Mouse (Mus musculus) embryonic facial prominence, embryonic 11.5 days (tissue): ENCODE data around the gene H2-M10.6. TPM values are rescaled to one million over a fixed set of nuclear protein-coding genes. Genes with fewer than 3 reads are reported as not detected.
A peak's percentile ranks its signal among the peaks of the same experiment; 100 is the strongest.

Experiments used
- ATAC-seq: fragments of 200-750 bp; cut with Nextera tagmentation; replicated peaks from 2 replicates; pipeline ENCODE4 v1.8.0; 2017; ENCODE audit warnings: low read depth; ENCODE audit not compliant: insufficient number of reproducible peaks, low FRiP score, low TSS enrichment
- DNase-seq: peaks from one replicate; pipeline ENCODE4 v3.0.0-alpha.2; 2015; ENCODE audit warnings: low spot score
- H3K27ac ChIP-seq: fragments of 300-500 bp; sonication (generic); replicated peaks from 2 replicates; pipeline ENCODE4 v1.5.1; 2014; ENCODE audit warnings: mild to moderate bottlenecking, low read depth, low read length, control low read depth
- H3K27me3 ChIP-seq: fragments of 300-500 bp; sonication (generic); 2 replicates; pipeline ENCODE4 v1.6.1; 2014; ENCODE audit warnings: mild to moderate bottlenecking, low read length, moderate library complexity, mixed read lengths; ENCODE audit not compliant: control insufficient read depth, insufficient read depth
- H3K36me3 ChIP-seq: fragments of 300-500 bp; sonication (generic); replicated peaks from 2 replicates; pipeline ENCODE4 v1.6.1; 2014; ENCODE audit warnings: low read depth, mild to moderate bottlenecking, low read length, moderate library complexity, mixed read lengths; ENCODE audit not compliant: control insufficient read depth, insufficient read depth
- H3K4me1 ChIP-seq: fragments of 300-500 bp; sonication (generic); 2 replicates; pipeline ENCODE4 v1.6.1; 2014; ENCODE audit warnings: low read length, mixed read lengths; ENCODE audit not compliant: control insufficient read depth, insufficient read depth
- H3K4me2 ChIP-seq: fragments of 300-500 bp; sonication (generic); 2 replicates; pipeline ENCODE4 v1.6.1; 2014; ENCODE audit warnings: low read depth, mild to moderate bottlenecking, control low read depth, low read length, moderate library complexity
- H3K4me3 ChIP-seq: fragments of 300-500 bp; sonication (generic); 2 replicates; pipeline ENCODE4 v1.5.1; 2014; ENCODE audit warnings: low read depth, low read length, control low read depth
- H3K9ac ChIP-seq: fragments of 300-500 bp; sonication (generic); replicated peaks from 2 replicates; pipeline ENCODE4 v1.6.1; 2014; ENCODE audit warnings: mild to moderate bottlenecking, control low read depth, low read length
- H3K9me3 ChIP-seq: fragments of 300-500 bp; sonication (generic); replicated peaks from 2 replicates; pipeline ENCODE4 v1.6.1; 2016; ENCODE audit warnings: mild to moderate bottlenecking, low read length, inconsistent platforms, mixed read lengths; ENCODE audit not compliant: control insufficient read depth
- WGBS: fragments of 180-500 bp; shearing (Covaris S2); extraction: QIAGEN DNeasy Blood & Tissue Kit; methylation state at CpG from one replicate; pipeline ENCODE4 v1.1.7; 2014; 5-methylcytosine and 5-hydroxymethylcytosine counted together
- polyA plus RNA-seq: library from polyadenylated mRNA; unstranded; fragments of >200 nt; fragmentation: Nextera tagmentation; extraction: Ambion mirVana; gene quantifications from 2 replicates; pipeline ENCODE4 v1.2.1, GENCODE M21; 2014

Gene H2-M10.6
- polyA plus RNA-seq, 1 experiment from 2014 or later, result not detected

GRCm38 (mm10) chr17:36832694-36833093, 20.7 kb downstream of the H2-M10.6 start:
- no peak for DNase-seq
- Histone ChIP-seq H3K4me2 (no peak overlapping the region), H3K4me1 (no peaks in the 10 kb centered on the region), H3K27me3 (no peaks in the 10 kb centered on the region), H3K36me3 (no peaks in the 10 kb centered on the region), H3K9me3 (no peaks in the 10 kb centered on the region), H3K9ac (no peak overlapping the region), H3K27ac (no peak overlapping the region), H3K4me3 (no peak overlapping the region)
- 62% methylated on average over 4 of the region's 4 CpGs for WGBS
- no peak for ATAC-seq

- ATAC-seq (no peak), DNase-seq (peak; percentile 75)
- Histone ChIP-seq H3K9me3 (no peaks in the 10 kb centered on the region), H3K9ac (no peak overlapping the region), H3K27me3 (no peaks in the 10 kb centered on the region), H3K36me3 (no peaks in the 10 kb centered on the region), H3K4me1 (no peaks in the 10 kb centered on the region), H3K4me2 (no peak overlapping the region), H3K27ac (no peak overlapping the region), H3K4me3 (no peak overlapping the region)
- 33% methylated on average over 12 of the region's 12 CpGs for WGBS
Measured at GRCm38 (mm10) chr17:36835591-36836426, 23.8 kb downstream of the H2-M10.6 start.

DNA sequence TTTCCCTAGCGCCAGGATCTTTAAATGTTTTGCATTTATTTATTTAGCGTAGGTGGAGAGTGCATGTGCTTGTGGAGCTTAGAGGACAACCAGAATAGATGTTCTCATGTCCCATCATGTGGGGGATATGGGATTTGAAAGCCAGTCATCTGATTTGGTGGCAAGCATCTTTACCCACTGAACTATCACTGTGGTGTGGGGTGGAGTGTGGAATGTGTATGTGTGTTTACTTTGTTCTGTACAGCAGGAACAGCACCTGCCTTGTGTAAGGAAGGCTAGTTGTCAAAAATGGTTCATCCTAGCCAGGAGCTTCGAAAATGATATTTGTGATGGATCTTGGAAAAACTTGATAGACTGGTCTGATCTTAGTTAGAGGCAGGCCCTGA, 24.4 kb downstream of the H2-M10.6 start:
- ATAC-seq, result 0 out of 2 replicates have a peak, but pooled peaks have one; percentile 3
- no peaks in the 10 kb centered on the region for H3K27me3 ChIP-seq
- peak overlapping the region; percentile 64 for H3K4me3 ChIP-seq
- H3K4me2 ChIP-seq, result peak overlapping the region; percentile 64
- 12% methylated on average over 3 of the region's 3 CpGs for WGBS
- no peaks in the 10 kb centered on the region for H3K4me1 ChIP-seq
- H3K9me3 ChIP-seq, result no peaks in the 10 kb centered on the region
- H3K27ac ChIP-seq, result no peak overlapping the region; the same call in 1 of the 2 replicates
- H3K36me3 ChIP-seq, result no peaks in the 10 kb centered on the region
- no peak for DNase-seq
- H3K9ac ChIP-seq, result peak overlapping the region; percentile 35

DNA sequence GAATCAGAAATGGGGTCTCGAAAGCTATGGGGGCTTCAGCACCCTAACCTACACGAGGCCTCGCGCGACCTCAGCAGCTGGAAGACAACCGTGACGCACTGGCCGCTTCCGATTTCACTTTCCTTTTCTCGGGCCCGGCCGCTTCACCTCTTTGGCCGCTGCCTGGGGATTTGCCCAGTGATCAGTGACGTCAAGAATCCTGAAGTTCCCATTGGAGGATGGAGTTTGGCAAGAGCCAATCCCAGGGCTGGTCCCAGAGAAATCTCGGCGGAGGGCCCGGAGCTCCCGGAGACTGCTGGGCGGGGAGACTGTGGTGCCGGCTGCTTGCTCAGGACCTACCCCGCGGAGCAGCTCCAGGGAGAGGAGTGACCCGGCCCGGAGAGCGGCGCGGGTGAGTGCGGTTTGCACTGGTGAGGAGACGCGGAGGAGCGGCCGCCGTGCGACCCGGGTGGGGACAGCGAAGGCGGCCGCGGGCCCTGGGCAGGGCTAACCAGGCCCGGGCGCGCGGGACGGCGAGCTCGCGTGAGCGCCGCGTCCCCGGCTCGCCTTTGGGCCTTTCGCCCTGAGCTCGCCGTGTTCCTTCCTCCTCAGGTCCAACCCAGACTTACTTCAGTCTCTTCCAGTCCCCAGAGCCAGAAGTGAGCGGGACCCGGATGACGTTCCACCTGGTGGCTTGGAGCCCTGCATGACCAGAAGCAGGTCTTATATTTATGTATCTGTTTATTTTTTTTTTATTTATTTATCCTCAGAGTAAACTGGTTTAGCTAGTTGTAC, 25.1 kb downstream of the H2-M10.6 start, which contains the start of gene Trim26:
Trim26 (plus strand) TSS at position 261 of the 774 bp plus-strand sequence.
- no peaks in the 10 kb centered on the region for H3K4me1 ChIP-seq
- peak within 1 kb of the TSS; percentile 64 for H3K4me2 ChIP-seq
- H3K9me3 ChIP-seq, result no peaks in the 10 kb centered on the region
- WGBS, result under 1% methylated on average over 46 of the region's 58 CpGs
- peak within 1 kb of the TSS; percentile 84 for H3K9ac ChIP-seq
- peak within 1 kb of the TSS; percentile 74 for H3K27ac ChIP-seq
- no peaks in the 10 kb centered on the region for H3K36me3 ChIP-seq
- no peaks in the 10 kb centered on the region for H3K27me3 ChIP-seq
- peak within 1 kb of the TSS; percentile 64 for H3K4me3 ChIP-seq
- DNase-seq (peak; percentile 98), ATAC-seq (peak; percentile 99)

GRCm38 (mm10) chr17:36839001-36839400, 27.0 kb downstream of the H2-M10.6 start:
- Histone ChIP-seq H3K27me3 (no peaks in the 10 kb centered on the region), H3K4me3 (no peak overlapping the region), H3K36me3 (no peaks in the 10 kb centered on the region), H3K9ac (no peak overlapping the region), H3K27ac (no peak overlapping the region), H3K9me3 (no peaks in the 10 kb centered on the region), H3K4me1 (no peaks in the 10 kb centered on the region), H3K4me2 (no peak overlapping the region)
- ATAC-seq (no peak), DNase-seq (no peak)
- WGBS, result 83% methylated on average over 5 of the region's 5 CpGs

DNA sequence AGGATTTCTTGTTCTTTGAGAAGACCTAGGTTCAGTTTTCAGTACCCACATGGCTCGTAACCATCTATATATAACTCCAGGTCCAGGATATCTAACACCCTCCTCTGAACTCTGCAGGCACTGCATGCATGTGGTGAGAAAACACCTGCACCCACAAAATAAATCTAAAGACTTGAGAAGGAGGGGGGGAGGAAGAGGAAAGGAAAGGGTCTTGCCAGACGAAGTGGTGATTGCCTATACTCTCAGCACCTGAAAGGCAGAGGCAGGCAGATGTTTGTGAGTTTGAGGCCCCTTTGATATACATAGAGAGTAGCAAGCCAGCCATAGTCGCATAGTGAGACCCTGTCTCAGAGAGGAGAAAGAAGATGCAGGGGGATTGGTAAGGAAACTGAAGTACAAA, 28.0 kb downstream of the H2-M10.6 start:
- 87% methylated on average over 3 of the region's 3 CpGs for WGBS
- Histone ChIP-seq H3K9me3 (no peaks in the 10 kb centered on the region), H3K4me2 (no peak overlapping the region), H3K4me3 (no peak overlapping the region), H3K27ac (no peak overlapping the region), H3K36me3 (no peaks in the 10 kb centered on the region), H3K27me3 (no peaks in the 10 kb centered on the region), H3K9ac (no peak overlapping the region), H3K4me1 (no peaks in the 10 kb centered on the region)
- no peak for ATAC-seq
- no peak for DNase-seq

DNA sequence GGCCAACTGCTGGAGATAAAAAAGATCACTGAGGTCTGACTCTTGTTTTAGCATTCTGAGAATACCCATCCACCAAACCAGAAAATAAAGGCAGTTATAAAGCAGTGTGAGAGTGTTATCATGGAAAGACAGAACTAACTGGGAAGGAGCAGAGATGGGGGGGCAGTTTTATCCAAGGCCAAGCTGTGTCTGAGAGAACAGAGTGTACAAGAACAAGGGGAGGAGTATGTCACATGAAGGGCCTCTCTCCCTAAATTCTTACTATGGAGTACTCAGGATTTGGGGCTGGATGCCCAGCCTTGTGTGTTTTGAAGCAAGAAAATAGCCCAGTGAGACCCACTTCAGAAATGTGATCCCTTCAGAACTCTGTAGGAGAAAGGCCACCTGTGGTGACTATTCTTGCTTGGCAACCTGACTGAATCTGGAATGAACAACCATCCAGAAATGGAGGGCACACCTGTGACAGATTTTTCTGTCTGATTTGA, 29.0 kb downstream of the H2-M10.6 start:
- Histone ChIP-seq H3K9ac (no peak overlapping the region), H3K27ac (no peak overlapping the region), H3K27me3 (no peaks in the 10 kb centered on the region), H3K9me3 (no peaks in the 10 kb centered on the region), H3K4me3 (no peak overlapping the region), H3K36me3 (no peaks in the 10 kb centered on the region), H3K4me2 (no peak overlapping the region), H3K4me1 (no peaks in the 10 kb centered on the region)
- ATAC-seq (no peak), DNase-seq (no peak)

DNA sequence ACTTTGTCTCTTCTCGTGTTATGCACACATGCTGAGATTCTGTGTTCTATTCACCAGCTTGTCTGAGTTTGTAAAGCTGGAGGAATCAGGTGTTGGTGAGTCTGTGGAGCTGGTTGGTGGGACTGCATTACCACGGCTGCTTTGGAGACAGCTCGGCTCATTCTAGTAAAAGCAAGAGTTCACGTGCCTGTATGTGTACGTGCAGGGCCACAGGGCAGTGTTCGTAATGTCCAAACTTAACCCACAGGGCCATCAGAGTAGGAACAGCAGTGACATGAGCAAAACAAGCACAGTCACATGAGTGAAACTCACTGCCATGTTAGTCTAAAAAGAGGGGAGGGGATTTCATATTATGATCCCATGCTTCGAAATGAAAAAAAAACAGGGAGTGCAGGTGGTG, 31.7 kb downstream of the H2-M10.6 start:
- DNase-seq, result no peak
- H3K27me3 ChIP-seq, result no peaks in the 10 kb centered on the region
- no peak overlapping the region for H3K4me3 ChIP-seq
- ATAC-seq, result no peak
- WGBS, result 79% methylated on average over 7 of the region's 7 CpGs
- H3K4me2 ChIP-seq, result no peak overlapping the region
- H3K27ac ChIP-seq, result no peak overlapping the region
- H3K36me3 ChIP-seq, result no peaks in the 10 kb centered on the region
- no peaks in the 10 kb centered on the region for H3K9me3 ChIP-seq
- no peak overlapping the region for H3K9ac ChIP-seq
- no peaks in the 10 kb centered on the region for H3K4me1 ChIP-seq
